Mouse (Mus musculus) midbrain, embryonic 14.5 days (tissue): Measurements from ENCODE around the gene Zfp12. TPM values are rescaled to one million over a fixed set of nuclear protein-coding genes. Genes with fewer than 3 reads are reported as not detected.

Experiments
- ATAC-seq: fragments of 200-750 bp; cut with Nextera tagmentation; 2 replicates; pipeline ENCODE4 v1.8.0; 2017; ENCODE audit warnings: moderate number of reproducible peaks, moderate library complexity; ENCODE audit not compliant: low FRiP score, low TSS enrichment
- DNase-seq: peaks from one replicate; pipeline ENCODE4 v3.0.0-alpha.2; 2015
- H3K27ac ChIP-seq: fragments of 300-500 bp; sonication (generic); replicated peaks from 2 replicates; pipeline ENCODE4 v1.5.1; 2014; ENCODE audit warnings: mild to moderate bottlenecking, low read depth, low read length, moderate library complexity
- H3K27me3 ChIP-seq: fragments of 300-500 bp; sonication (generic); 2 replicates; pipeline ENCODE4 v1.6.1; 2014; ENCODE audit warnings: low read length, control low read depth, mixed read lengths; ENCODE audit not compliant: control insufficient read depth, insufficient read depth
- H3K36me3 ChIP-seq: fragments of 300-500 bp; sonication (generic); 2 replicates; pipeline ENCODE4 v1.6.1; 2014; ENCODE audit warnings: low read length, control low read depth; ENCODE audit not compliant: control insufficient read depth, insufficient read depth
- H3K4me1 ChIP-seq: fragments of 300-500 bp; sonication (generic); 2 replicates; pipeline ENCODE4 v1.6.1; 2014; ENCODE audit warnings: mild to moderate bottlenecking, antibody characterized with exemption, low read length, control low read depth; ENCODE audit not compliant: control insufficient read depth, insufficient read depth
- H3K4me2 ChIP-seq: fragments of 300-500 bp; sonication (generic); 2 replicates; pipeline ENCODE4 v1.6.1; 2014; ENCODE audit warnings: mild to moderate bottlenecking, low read length, moderate library complexity
- H3K4me3 ChIP-seq: fragments of 300-500 bp; sonication (generic); replicated peaks from 2 replicates; pipeline ENCODE4 v1.5.1; 2014; ENCODE audit warnings: low read depth, low read length
- H3K9ac ChIP-seq: fragments of 300-500 bp; sonication (generic); replicated peaks from 2 replicates; pipeline ENCODE4 v1.6.1; 2014; ENCODE audit warnings: mild to moderate bottlenecking, low read length, moderate library complexity
- H3K9me3 ChIP-seq: fragments of 300-500 bp; sonication (generic); 2 replicates; pipeline ENCODE4 v1.6.1; 2016; ENCODE audit warnings: low read length, control low read depth, mixed read lengths; ENCODE audit not compliant: control insufficient read depth
- WGBS: fragments of 180-500 bp; shearing (Covaris S2); extraction: QIAGEN DNeasy Blood & Tissue Kit; methylation state at CpG from one replicate; pipeline ENCODE4 v1.1.7; 2014; 5-methylcytosine and 5-hydroxymethylcytosine counted together
- polyA plus RNA-seq: library from polyadenylated mRNA; unstranded; fragments of >200 nt; fragmentation: Nextera tagmentation; extraction: Ambion mirVana; gene quantifications from 2 replicates; pipeline ENCODE4 v1.2.1, GENCODE M21; 2014

Gene Zfp12
- polyA plus RNA-seq, 1 experiment from 2014 or later = 25.2 TPM

GRCm38 (mm10) chr5:143222287-143222686 is 12.7 kb upstream of the Zfp12 start:
- Histone ChIP-seq H3K9ac (no peak overlapping the region), H3K9me3 (no peaks in the 10 kb centered on the region), H3K27me3 (no peaks in the 10 kb centered on the region), H3K36me3 (no peaks in the 10 kb centered on the region), H3K4me3 (no peak overlapping the region), H3K27ac (no peak overlapping the region), H3K4me2 (no peak overlapping the region), H3K4me1 (no peaks in the 10 kb centered on the region)
- ATAC-seq = no peak
- 93% methylated on average over 1 of the region's 1 CpGs for WGBS
- DNase-seq = no peak

- WGBS = 86% methylated on average over 3 of the region's 3 CpGs
- Histone ChIP-seq H3K4me1 (no peaks in the 10 kb centered on the region), H3K36me3 (no peaks in the 10 kb centered on the region), H3K9me3 (no peaks in the 10 kb centered on the region), H3K4me3 (no peak within 1 kb of the TSS), H3K9ac (no peak within 1 kb of the TSS), H3K27me3 (no peaks in the 10 kb centered on the region), H3K4me2 (no peak within 1 kb of the TSS), H3K27ac (no peak within 1 kb of the TSS)
- DNase-seq = no peak
- no peak for ATAC-seq
Measured at GRCm38 (mm10) chr5:143226790-143227189, 8.2 kb upstream of the Zfp12 start, which contains the start of gene Spdye4a. Spdye4a (minus strand) TSS chr5:143226890.

- DNase-seq = no peak
- Histone ChIP-seq H3K27me3 (no peaks in the 10 kb centered on the region), H3K4me2 (peak overlapping the region; percentile 63), H3K4me3 (peak overlapping the region; percentile 86), H3K36me3 (peaks cover 35% of the 10 kb centered on the region), H3K27ac (no peak overlapping the region), H3K9me3 (no peaks in the 10 kb centered on the region), H3K9ac (peak overlapping the region; percentile 94), H3K4me1 (peaks cover 9% of the 10 kb centered on the region)
- WGBS = 51% methylated on average over 9 of the region's 9 CpGs
- no peak for ATAC-seq
Measured at GRCm38 (mm10) chr5:143236036-143236435, 1.1 kb downstream of the Zfp12 start.

- 96% methylated on average over 26 of the region's 26 CpGs for WGBS
- H3K36me3 ChIP-seq = peaks cover 93% of the 10 kb centered on the region
- H3K9ac ChIP-seq = no peak overlapping the region
- no peak overlapping the region for H3K27ac ChIP-seq
- no peaks in the 10 kb centered on the region for H3K27me3 ChIP-seq
- H3K4me3 ChIP-seq = no peak overlapping the region
- DNase-seq (no peak), ATAC-seq (no peak)
- H3K4me1 ChIP-seq = no peaks in the 10 kb centered on the region
- no peak overlapping the region for H3K4me2 ChIP-seq
- no peaks in the 10 kb centered on the region for H3K9me3 ChIP-seq
Measured at GRCm38 (mm10) chr5:143244926-143245325, 10.0 kb downstream of the Zfp12 start.

- peaks cover 12% of the 10 kb centered on the region; the same call in 1 of the 2 replicates for H3K4me1 ChIP-seq
- no peak overlapping the region for H3K9ac ChIP-seq
- WGBS = 61% methylated on average over 6 of the region's 6 CpGs
- peaks cover 48% of the 10 kb centered on the region for H3K27me3 ChIP-seq
- DNase-seq = no peak
- no peak overlapping the region for H3K4me3 ChIP-seq
- no peak overlapping the region for H3K27ac ChIP-seq
- ATAC-seq = no peak
- no peaks in the 10 kb centered on the region for H3K9me3 ChIP-seq
- peaks cover 83% of the 10 kb centered on the region for H3K36me3 ChIP-seq
- no peak overlapping the region for H3K4me2 ChIP-seq
Measured at GRCm38 (mm10) chr5:143252039-143252438, 17.1 kb downstream of the Zfp12 start.

GRCm38 (mm10) chr5:143252791-143253185 is 17.8 kb downstream of the Zfp12 start:
- DNase-seq = no peak
- H3K9ac ChIP-seq = no peak overlapping the region; the same call in 1 of the 2 replicates
- H3K4me1 ChIP-seq = peaks cover 12% of the 10 kb centered on the region; the same call in 1 of the 2 replicates
- H3K36me3 ChIP-seq = peaks cover 80% of the 10 kb centered on the region
- no peaks in the 10 kb centered on the region for H3K9me3 ChIP-seq
- peaks cover 55% of the 10 kb centered on the region for H3K27me3 ChIP-seq
- no peak for ATAC-seq
- H3K27ac ChIP-seq = no peak overlapping the region
- H3K4me3 ChIP-seq = peak overlapping the region; percentile 25; the same call in 1 of the 2 replicates
- peak overlapping the region; percentile 52; the same call in 1 of the 2 replicates for H3K4me2 ChIP-seq
- 32% methylated on average over 18 of the region's 18 CpGs for WGBS

- DNase-seq = peak; percentile 65
- Histone ChIP-seq H3K27me3 (peaks cover 60% of the 10 kb centered on the region), H3K4me3 (peak overlapping the region; percentile 25), H3K4me2 (peak overlapping the region; percentile 52), H3K9me3 (no peaks in the 10 kb centered on the region), H3K9ac (peak overlapping the region; percentile 12; the same call in 1 of the 2 replicates), H3K27ac (no peak overlapping the region), H3K36me3 (peaks cover 78% of the 10 kb centered on the region), H3K4me1 (peaks cover 12% of the 10 kb centered on the region; the same call in 1 of the 2 replicates)
- WGBS = 8% methylated on average over 103 of the region's 103 CpGs
- peak; percentile 12; the same call in 1 of the 2 replicates for ATAC-seq
Measured at GRCm38 (mm10) chr5:143253186-143253880, 18.4 kb downstream of the Zfp12 start.

- no peaks in the 10 kb centered on the region for H3K9me3 ChIP-seq
Measured at GRCm38 (mm10) chr5:143253881-143254486, 19.0 kb downstream of the Zfp12 start.

More at GRCm38 (mm10) chr5:143253881-143254486, 19.0 kb downstream of the Zfp12 start:
- H3K36me3 ChIP-seq = peaks cover 76% of the 10 kb centered on the region
- peak; percentile 76 for DNase-seq
- peaks cover 60% of the 10 kb centered on the region for H3K27me3 ChIP-seq
- peak; percentile 33 for ATAC-seq
- no peak overlapping the region for H3K27ac ChIP-seq
- peak overlapping the region; percentile 25 for H3K4me3 ChIP-seq
- peak overlapping the region; percentile 52 for H3K4me2 ChIP-seq
- 9% methylated on average over 81 of the region's 81 CpGs for WGBS
- peak overlapping the region; percentile 16; the same call in 1 of the 2 replicates for H3K9ac ChIP-seq
- peaks cover 12% of the 10 kb centered on the region; the same call in 1 of the 2 replicates for H3K4me1 ChIP-seq
